Mouse (Mus musculus) spleen, adult 12 weeks (tissue): ENCODE measurements around the gene Zbtb38.

Experiments
- DNase-seq: peaks from one replicate; pipeline ENCODE4 v3.0.0; 2022; ENCODE audit warnings: low spot score

Zbtb38 gene

DNA sequence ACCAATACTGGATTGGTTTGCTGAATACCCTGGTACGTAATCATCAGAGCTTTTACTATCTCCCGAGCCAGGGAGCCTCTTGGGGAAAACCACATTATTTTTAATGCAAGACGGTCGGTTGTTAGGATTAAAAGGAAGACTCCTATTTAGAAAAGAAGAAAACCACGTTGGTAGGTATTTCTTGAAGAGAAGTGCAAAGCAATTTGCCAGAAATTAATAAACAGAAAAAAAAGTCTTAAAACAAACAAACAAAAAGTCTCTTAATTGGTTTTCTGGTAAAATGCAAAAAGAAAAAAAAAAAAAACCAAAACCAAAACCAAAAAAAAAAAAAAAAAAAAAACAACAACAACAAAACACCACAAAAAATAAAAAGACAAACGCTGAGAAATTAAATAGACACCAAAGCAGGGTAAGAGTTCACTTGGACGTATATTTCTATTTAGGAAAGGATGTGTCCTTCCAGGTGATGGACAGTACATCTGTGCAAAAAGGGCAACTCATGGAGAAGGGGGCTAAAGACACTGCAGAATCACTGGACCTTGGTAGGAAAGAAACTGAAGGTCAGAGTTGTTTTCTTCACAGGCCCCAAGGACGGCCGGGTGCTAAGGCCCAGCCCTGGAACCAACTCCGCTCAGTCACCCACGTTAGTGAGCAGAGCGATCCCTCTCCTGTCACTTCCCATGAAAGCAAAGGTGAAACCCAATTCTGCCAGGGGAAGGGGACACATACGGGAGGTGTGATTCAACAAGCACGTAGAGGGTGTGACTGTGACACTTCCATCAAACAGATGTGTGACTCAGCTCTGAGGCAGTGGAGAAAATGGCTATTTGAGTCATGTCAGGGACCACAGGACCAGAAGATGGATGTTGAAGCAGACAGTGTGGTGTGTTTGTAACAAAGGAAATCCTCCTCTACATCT lies 38.9 kb downstream of the Zbtb38 start:
- DNase-seq: no peak

GRCm38 (mm10) chr9:96712758-96713471 lies 39.7 kb downstream of the Zbtb38 start:
- peak; percentile 61 for DNase-seq

GRCm38 (mm10) chr9:96712045-96712444 lies 40.6 kb downstream of the Zbtb38 start:
- DNase-seq: no peak

- no peak for DNase-seq
These were observed 42.2 kb downstream of the Zbtb38 start for GRCm38 (mm10) chr9:96710241-96710946.

- no peak for DNase-seq
These were observed 43.7 kb downstream of the Zbtb38 start for GRCm38 (mm10) chr9:96708905-96709304.

DNA sequence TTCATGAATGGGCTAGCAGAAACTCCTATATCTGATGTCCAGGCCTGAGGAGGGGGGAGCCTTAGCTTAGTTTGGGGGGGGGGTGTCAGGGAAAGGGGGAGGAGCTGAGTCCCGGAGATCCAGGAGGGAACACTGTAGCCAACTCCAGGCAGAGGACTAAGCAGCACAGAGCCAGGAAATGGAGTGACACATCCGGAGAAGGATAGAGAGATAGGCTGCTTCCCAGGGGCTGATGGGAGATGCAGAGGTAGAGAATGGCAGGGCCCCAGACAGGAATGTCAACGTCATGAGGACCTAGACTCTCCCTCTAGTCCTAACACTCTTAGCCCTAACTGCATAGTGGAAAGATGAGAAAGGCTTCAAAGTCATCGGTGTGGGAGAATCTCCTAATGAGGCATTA lies 44.7 kb downstream of the Zbtb38 start:
- DNase-seq: no peak

GRCm38 (mm10) chr9:96705576-96706285 lies 46.9 kb downstream of the Zbtb38 start:
- DNase-seq: no peak

- DNase-seq: no peak
These were observed 47.7 kb downstream of the Zbtb38 start for GRCm38 (mm10) chr9:96704935-96705334.

DNA sequence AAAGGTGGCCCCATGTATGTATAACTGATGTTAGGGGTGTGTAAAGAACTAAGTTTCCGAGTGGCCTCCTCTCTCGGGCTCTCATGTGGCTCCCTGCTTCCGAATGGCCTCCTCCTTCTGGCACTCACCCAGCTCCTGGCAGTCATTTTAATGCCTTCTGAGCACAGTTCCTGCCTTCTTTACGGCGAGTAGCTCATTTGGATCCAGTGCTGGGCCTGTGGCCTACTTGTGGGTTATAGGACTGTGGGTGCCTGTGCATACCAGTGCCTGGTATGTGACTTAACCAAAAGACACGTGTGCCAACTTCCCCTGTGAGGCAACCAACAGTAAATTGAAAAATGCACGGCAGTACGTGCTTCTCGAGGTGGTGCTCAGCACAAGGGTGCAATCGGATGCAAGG lies 50.7 kb downstream of the Zbtb38 start:
- DNase-seq: no peak

- no peak for DNase-seq
These were observed 53.2 kb downstream of the Zbtb38 start for GRCm38 (mm10) chr9:96699276-96700035.

DNA sequence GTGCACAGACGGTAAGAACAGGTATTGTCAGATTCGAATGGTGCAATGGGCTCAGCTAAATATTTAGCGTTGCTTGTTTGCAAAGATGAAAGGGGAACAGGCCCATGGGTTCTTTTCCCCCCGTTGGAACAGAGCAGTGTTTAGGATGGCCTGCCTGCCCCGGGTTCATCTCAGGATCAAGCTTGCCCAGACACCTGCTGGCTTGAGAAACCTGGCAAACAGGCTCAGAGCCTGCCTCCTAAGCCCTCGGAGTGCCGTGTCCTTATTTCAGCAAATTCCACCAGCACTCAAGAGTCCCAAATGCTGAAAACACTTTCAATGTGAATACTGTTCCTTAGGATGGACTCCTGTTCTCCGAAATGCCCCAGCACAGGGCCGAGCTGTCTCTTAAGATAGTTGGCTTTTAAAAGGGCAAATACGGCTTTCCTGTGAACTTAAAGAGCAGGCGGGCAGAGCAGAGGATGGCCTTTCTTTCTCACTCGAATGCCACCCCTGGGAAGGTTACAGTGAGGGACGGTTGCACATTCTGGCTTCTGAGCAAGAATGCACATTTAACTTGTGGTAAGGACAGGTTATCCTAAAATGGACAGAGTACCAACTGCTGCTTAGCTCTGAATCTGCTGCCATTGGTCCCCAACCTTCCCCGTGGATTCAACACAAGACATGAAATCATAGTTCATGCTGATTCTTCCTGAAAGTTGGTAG lies 55.7 kb downstream of the Zbtb38 start:
- no peak for DNase-seq

DNA sequence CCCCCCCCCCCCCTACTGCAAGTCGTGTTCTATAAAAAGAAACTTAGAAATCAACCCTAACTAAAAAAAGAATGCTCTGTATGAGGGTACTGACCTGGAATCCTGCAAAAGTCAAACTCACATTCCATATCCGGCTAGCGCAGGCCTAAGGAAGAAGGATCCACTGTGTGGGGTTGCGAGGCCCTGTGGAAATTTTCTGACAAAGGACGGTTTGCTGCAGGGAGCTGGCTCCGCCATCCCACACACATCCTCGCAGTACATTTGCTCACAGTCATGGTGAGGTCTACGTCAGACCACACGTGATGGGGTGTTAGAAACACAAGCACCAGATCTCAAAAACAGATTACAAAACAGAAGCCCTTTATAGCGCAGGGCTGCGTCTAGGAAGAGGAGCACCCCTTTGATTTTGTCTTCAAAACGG lies 56.5 kb downstream of the Zbtb38 start:
- no peak for DNase-seq

- no peak for DNase-seq
These were observed 62.2 kb downstream of the Zbtb38 start for GRCm38 (mm10) chr9:96690461-96690863.

DNA sequence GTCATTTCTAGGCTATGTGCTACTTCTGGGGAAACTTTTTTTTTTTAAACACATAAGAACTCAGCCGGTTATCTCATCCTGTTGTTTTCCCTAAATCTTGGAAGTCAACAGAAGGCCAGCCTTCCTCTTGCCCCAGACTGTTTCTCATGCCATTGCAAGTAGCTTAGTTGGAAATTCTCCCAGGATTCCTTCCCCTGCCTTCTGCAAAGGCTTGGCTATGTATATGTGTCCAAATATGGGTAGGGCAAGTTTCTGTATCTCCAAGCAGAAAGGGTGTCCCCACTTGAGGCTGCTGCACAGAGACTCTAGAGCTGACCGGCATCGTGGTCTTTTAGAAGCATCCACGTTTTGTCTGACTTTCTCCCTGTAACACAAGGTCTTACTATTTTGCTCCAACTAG lies 63.6 kb downstream of the Zbtb38 start:
- no peak for DNase-seq

GRCm38 (mm10) chr9:96688194-96688875 lies 64.3 kb downstream of the Zbtb38 start:
- DNase-seq: no peak

DNA sequence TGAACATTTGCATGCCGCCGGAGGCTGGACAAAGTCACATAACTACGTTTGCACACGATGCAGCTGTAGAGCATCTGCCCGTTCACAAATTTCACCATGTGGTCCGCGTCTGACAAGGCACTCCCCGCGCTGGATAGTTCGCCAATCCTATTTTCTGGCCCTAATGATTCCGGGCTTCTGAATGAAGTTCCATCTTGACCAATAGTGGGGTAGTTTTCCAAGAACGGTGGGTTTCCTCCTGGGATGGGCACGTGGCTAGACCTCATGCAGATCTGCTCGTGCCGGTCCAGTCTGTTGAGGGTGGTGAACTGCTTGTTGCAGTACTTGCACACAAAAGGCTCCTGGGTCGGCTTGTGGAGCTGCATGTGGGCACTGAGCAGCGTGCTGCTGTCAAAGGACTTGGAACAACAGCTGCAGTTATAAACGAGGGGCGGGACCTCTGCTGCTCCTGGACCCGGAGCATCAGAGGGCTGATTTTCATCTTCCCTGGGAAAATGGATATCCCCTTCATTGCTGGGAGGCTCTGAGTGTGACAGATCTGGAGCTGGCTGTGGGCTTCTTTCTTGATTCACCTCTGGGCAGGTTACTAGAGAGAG lies 64.9 kb downstream of the Zbtb38 start:
- no peak for DNase-seq

- no peak for DNase-seq
These were observed 67.0 kb downstream of the Zbtb38 start for GRCm38 (mm10) chr9:96685600-96686084.

DNA sequence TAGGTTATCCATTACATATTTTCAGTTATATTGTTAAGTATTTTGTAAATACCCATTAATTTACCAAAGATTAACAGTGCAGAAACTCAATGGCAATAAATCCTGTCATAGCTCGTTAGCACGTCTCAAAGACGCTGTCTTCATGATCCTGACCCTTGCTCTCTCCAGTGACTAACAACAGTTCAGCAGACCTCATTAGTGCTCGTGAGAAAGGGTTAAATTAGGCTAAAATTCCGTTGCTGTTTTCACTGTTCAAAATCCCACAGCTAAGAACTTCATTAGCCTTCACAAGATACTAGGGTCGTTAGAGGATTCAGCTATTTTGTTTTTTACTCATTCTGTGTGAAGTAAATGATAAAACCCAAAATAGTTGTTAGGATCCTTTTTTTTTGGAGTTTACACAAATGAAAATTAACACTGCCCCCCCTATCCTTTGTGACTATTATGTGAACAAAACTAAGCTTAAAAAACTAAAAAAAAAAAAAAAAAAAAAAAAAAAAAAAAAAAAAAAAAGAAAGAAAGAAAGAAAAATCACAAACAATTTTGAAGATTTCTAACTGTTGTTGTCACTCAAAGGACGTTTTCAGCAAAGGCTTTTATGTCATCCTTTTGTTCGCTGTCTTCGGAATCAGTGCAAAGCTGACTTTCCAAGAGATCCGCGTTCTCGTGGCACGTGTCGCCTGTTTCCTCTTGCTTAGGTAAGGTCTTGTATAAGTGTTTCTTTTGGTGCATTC lies 67.6 kb downstream of the Zbtb38 start:
- DNase-seq: no peak
